Mouse (Mus musculus) adrenal gland, postnatal 36 days (tissue): ENCODE data around the gene Tll2. TPM values are rescaled to one million over a fixed set of nuclear protein-coding genes. Genes with fewer than 3 reads are reported as not detected.

Source experiments
- DNase-seq, 2 experiments: peaks; one replicate each; pipeline ENCODE4 v3.0.0; 2021; ENCODE audit warnings: mixed read lengths in 1 of 2
- total RNA-seq, 2 experiments: library from RNA; stranded (reverse); gene quantifications; 2 replicates each; pipeline ENCODE4 v1.2.3; 2021

Gene Tll2
- total RNA-seq, 2 experiments from 2014 or later: 0.07 TPM; not detected in 1

GRCm38 (mm10) chr19:41160388-41160787 is 46.2 kb downstream of the Tll2 start:
- no peak for DNase-seq

DNA sequence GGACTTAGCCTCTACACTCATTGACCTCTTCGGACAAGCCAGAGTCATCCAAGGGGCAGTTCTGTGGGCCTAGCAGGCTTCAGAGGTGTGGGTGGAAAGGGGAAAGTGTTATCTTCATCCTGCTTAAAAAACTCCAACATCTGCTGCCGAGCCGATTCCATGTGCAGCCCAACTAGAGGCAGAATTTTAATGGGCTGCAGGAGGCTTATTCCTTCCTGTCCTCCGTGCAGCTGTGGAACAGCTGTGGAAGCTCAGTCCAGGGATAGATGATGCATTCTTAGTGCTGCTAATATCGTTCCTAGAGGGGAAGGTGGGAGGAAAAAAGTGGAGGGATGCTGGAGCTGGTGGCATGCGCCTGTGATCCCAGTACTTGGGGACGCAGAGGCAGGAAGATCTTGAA is 52.0 kb downstream of the Tll2 start:
- no peak for DNase-seq

DNA sequence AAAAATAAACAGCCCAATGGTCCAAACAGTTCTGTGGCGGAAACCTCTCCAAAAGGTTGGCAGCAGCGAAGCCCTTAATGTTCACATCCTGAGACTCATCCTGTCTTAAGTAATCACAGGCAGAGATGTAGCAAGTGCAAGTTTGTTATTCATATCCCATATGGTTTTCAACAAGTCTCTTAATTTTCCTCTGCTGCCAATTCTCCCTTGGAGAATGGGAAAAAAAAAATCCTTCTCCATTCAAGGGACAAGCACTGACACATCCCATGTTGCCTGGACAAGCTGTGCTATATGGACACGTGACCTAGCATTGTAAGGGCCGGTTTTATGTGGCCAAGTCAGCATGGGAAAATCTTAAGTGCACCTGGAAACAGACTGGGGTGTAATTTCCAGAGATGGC is 54.2 kb downstream of the Tll2 start:
- no peak for DNase-seq

GRCm38 (mm10) chr19:41152016-41152370 is 54.6 kb downstream of the Tll2 start:
- no peak for DNase-seq

DNA sequence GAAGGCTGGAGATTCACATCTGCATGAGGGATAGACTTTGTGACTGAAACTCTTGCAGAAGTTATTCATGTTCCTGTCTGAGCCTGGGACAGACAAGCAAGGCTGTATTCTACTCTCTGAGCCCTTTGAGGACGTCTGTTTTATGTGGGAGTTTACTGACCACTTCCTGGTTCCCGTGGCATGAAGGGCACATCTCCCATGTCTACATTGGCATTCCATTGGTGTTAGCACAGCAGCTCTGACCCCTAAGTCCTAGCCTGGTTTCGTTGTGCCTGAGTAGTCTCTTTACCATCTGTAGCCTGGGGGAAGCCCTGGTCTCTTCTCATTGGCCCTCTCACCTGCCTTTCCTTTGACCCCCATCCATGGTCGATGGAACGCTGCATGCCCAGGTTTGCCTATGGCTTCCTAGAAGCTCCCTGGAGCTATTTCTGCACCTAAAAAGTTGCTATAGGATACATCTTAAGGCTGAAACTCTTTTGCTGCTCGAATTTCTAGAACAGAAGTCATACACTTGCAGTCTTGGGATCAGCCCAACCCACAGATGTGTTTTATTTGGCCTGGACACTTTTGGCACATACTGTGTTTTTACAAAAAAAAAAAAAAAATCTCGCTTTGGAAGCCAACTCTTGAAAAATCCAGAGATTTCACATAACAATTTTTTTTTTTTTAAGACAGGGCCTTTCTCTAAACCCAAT is 55.2 kb downstream of the Tll2 start:
- DNase-seq: no peak

- peak; percentile 8 to 11 for DNase-seq
Observed at GRCm38 (mm10) chr19:41140961-41141360, 65.7 kb downstream of the Tll2 start.

GRCm38 (mm10) chr19:41139629-41140028 is 67.0 kb downstream of the Tll2 start:
- peak; percentile 14 to 27 for DNase-seq

GRCm38 (mm10) chr19:41123009-41123408 is 83.6 kb downstream of the Tll2 start:
- no peak for DNase-seq

GRCm38 (mm10) chr19:41119924-41120323 is 86.7 kb downstream of the Tll2 start:
- no peak for DNase-seq

DNA sequence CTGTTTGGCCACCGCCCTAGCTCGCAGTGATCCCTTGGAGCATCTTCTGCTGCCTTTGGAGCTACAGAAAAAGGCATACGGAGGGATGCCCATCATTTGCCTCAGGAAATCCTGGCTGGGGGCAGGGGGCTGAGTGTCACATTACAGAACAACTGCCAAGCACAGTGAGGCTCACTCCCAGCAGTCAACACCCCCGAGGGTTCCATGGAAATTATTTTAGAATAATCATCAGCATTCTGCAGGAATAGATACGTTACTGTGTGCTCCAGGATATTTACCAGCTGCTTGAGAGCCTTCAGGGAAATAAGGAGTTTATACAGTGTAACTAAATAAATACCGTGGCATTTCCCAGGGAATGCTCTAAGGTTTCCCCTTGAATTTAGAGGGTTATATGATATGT is 88.3 kb downstream of the Tll2 start:
- DNase-seq: no peak

DNA sequence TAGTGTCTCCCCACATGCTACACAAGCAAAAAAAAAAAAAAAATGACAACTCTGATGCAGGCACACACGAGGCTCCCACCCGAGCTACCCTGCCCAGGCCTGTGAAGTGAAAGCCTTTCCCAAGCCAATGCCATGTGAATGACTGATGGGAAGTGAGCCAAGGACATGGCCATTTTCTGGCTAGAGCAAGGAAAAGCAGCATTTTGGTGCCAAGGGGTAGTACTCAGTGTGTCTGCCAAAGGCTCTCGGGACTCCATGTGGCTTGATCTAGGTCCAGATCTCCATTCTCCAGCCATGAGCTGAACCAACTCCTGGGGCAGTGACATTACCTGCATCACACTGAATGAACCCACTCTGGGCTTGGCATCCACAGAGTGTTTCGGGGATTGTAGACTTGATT is 89.3 kb downstream of the Tll2 start:
- DNase-seq: peak; percentile 47 to 71

DNA sequence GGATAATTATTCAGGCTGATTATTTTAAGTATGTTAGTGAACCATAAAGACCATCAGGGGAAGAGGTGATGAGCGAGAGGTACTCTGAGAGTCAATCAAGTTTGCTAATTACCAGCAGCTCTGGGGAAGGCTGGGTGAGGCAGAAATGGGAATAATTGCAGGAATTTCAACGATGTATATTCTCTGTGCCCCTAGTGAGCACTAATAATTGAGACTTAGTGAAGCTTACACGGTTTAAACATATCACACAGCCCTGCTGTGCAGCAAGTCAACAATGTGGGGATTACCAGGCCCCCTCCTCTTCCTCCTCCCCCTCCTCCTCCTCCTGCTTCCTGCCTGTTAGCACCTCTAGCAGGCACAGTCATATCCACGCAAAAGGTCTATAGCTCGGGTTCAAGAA is 92.0 kb downstream of the Tll2 start:
- no peak for DNase-seq

DNA sequence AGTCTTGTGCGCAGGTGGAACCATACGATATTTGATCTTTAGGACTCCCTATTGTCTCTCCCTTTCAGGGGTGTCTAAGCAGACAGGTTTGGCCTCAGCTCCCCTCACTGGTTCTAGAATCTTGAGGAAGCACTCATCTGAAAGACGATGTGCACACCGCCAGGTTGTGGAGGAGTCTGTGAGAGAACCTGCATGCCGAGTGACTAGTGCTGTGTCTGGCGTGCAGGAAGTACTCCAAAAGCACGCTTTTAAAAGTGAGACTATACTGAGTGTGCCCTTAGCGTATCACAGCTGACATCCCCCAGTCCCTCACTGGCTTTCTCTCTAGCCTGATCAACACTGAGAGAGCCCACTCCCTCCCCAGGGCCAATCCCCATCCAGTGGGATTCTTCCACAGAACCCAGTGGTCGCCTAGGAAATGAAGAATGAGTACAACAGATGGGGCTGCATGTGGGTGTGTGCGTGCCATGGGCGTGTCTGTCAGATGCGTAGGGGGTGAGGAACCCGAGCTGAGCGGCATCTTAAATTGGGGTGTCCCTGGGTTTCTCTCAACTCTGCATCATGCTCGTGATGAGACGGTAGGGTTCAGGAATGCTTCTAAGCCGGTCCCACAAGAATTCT is 92.6 kb downstream of the Tll2 start:
- no peak for DNase-seq

GRCm38 (mm10) chr19:41112609-41113008 is 94.0 kb downstream of the Tll2 start:
- no peak for DNase-seq

GRCm38 (mm10) chr19:41109991-41110390 is 96.6 kb downstream of the Tll2 start:
- DNase-seq: no peak

DNA sequence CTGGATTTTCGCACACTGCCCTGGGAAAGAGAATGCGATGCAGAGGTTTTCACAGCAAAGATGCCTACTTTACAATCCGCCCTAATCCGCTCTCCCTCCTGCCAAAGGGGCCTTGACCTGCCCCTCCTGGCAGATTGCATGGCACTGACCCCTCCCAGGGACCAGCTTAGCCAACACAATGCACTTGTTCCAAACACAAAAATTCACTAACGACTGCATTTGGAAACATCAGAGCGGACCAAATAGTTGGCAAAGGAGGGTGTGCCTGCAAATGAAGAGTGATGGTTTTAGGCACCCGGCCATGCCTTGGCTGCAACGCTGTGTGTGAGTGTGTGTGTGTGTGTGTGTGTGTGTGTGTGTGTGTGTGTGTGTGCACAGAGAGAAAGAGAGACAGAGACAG is 97.1 kb downstream of the Tll2 start:
- DNase-seq: peak; percentile 23 to 25

DNA sequence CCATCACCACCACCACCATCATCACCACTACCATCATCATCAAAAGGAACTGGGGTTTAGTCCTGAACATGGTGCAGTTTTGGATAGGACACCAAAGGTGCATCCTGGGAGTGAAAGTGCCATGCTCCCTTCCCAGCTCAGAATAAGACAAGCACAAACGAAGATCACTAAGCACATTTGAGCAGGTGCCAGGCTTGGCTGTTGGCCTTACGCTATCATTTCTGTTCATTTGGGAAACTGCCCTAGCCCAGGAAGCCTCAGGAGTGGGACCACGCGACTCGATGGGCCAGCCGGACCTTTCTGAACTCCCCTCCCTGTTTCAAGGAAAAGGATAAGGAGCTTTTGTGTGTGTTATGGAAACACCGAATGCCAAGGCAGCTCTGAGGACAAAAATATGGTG is 98.0 kb downstream of the Tll2 start:
- no peak for DNase-seq

GRCm38 (mm10) chr19:41107530-41107929 is 99.1 kb downstream of the Tll2 start:
- no peak for DNase-seq

GRCm38 (mm10) chr19:41104922-41105321 is 101.7 kb downstream of the Tll2 start:
- DNase-seq: peak; percentile 24 to 38

GRCm38 (mm10) chr19:41101390-41101789 is 105.2 kb downstream of the Tll2 start:
- peak; percentile 53 to 68 for DNase-seq

DNA sequence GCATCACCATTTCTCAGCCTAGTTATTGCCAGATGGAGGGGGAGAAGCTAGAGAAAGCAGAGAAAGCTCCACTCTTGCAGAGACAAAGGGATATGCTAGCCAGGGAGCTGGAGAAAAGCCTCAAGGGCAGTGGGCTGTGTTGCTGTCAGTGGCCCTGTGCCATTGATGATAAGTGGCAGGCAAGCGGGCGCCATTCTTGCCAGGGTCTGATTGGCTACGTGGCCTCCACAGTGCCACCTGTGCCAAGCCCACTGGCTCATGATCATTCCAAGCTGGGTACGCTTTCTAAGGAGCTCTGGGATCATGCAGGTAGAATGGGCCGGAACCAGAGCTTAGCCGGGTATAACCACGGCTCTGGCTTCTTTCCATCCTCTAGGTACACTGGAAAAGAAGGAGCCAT is 105.8 kb downstream of the Tll2 start:
- no peak for DNase-seq

DNA sequence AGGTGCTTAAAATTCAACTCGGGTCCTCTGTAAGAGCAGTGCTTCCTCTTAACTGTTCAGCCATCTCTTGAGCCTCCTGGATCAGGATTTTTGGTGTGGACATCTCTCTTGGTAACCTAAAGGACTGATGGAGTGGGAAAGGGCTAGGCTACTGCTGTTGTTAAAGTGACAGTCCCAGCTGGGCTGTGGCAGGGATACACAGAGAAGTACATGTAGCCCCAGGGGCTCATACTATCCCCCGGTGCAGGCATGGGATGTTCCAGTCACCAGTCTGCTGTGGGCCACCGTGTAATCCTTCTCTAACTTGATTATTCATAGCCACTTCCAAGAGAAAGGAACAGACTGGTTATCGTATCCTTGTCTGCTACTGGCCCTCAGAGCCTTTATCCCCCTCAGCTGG is 109.6 kb downstream of the Tll2 start:
- no peak for DNase-seq

GRCm38 (mm10) chr19:41091901-41092300 is 114.7 kb downstream of the Tll2 start:
- DNase-seq: no peak

- DNase-seq: peak; percentile 50 to 69
Observed at GRCm38 (mm10) chr19:41089833-41090232, 116.8 kb downstream of the Tll2 start.
